Mouse (Mus musculus) mouse trophoblast stem cell (cell line): Measurements from ENCODE around the gene Nectin4.

Experiments used
- in situ Hi-C, 2 experiments: fragments of 300-500 bp; cut with MseI, MboI; formaldehyde crosslinking; loops; 2 replicates in 1 of 2; 3 replicates in 1 of 2; pipeline ENCODE4 v1.15.1; 2025

The Nectin4 gene

DNA sequence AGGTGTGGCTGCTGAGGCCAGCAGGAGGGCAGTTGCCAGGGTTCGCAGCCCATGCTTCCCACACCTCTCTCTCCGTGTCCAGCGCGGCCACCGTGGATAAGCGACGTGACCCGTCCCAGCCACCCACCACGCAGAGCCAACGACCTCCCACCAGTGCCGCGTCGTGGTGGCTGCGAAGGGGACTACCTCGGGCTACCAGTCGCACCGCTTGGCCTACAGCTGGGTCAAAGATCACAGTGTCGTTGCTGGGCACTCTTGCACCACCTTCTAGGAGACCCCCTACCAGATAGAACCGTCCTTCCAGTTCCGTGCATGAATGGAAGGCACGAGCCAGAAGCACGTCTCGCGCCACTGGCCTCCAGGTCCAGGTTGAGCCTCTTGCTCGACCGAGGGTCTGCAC is 9.6 kb upstream of the Nectin4 start:
- in situ Hi-C loops, result loop anchor here in 1 of 2 experiments (10.0 kb wide), 1 partner anchor 115 kb away; no protein-coding TSS in a partner anchor

DNA sequence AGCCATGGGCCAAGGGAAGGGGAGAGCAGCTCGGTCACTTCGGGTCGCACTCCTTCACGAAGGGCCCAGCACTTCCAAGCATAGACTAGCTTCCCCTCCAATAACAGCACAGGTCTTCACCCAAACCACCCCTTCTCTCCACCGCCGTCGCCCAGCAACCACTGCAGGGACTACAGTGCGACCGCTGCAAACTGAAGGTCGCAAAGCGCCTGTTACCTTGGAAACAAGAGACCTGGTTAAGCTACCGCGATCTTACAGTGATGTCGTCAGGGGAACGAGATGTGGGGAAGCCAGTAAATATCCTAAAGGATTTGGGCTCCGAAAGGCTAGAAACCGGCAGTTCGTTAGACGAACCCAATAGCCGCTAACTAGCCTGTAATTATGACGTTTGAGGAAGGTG is 9.2 kb upstream of the Nectin4 start, which contains the start of gene Klhdc9:
Gene Klhdc9 (minus strand): TSS at position 143 of the 400 bp plus-strand sequence.
- in situ Hi-C loops, result loop anchor here in 1 of 2 experiments (10.0 kb wide), 1 partner anchor 114 kb away; no protein-coding TSS in a partner anchor

DNA sequence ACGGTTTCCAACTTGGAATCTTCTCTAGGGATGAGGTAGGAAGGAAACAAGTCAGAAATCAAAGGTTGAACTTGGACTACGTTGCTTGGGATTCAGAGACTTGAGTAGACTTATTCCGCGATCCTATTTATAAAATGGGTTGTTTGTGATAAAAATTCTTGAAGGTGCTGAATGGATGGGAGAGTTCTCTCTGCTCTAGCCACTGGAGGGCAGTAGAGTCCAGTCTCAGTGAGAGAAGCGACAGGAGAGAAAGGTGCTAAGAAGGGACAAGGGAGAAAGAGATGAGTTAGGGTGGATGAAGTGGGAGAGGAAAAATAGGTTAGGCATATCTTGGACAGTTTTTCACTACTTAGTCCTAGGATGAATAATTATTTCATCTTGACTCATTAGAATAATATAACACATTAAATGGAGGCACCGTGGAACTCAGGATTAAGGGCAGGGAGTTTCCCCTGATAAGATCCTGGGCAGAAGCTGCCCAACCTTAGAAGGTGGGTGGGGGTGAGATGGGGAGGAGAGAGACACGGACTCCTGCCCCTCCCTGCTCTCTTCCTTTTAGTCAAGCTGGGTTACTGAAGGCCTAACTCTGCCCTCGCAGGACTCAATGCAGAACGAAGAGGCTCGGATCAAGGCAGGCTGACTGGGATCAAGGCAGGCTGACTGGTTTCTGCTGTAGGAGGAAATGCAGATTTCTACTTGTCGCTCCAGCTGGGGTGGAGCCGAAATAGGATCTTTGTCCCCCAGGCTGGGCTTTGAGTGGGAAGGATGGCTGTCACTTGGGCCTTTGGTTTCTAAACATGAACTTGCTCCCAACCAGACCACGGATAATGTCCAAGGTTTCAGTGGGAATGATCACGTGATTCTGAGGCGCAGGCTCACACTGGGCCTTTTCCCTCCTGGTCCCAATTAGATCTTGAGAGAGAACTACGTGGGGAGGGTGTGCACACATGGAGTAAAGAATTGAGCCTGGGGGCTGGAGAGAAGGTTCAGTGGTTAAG is 8.5 kb upstream of the Nectin4 start:
- in situ Hi-C loops, result loop anchor here in 1 of 2 experiments (10.0 kb wide), 1 partner anchor 113 kb away; no protein-coding TSS in a partner anchor

DNA sequence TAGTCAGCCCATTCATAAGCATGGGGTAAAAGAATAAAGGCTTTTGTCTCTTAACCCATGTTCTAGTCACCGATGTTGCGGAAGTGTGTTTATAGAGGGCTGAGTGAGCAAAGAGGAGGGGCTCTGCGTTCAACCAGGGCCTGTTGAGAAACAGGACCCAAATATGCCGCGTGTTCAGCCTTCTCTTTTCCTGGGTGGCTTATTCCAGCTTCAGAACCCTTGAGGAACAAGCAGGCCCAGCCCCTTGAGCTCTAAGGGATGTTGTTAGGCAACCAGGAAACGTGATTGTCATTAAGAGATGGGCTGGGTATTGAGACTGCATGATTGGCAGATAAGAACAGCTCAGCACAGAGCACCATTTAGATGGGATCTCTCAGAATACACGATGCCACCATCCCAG is 4.0 kb upstream of the Nectin4 start:
- in situ Hi-C loops, result loop anchor here in 1 of 2 experiments (10.0 kb wide), 1 partner anchor 109 kb away; no protein-coding TSS in a partner anchor

DNA sequence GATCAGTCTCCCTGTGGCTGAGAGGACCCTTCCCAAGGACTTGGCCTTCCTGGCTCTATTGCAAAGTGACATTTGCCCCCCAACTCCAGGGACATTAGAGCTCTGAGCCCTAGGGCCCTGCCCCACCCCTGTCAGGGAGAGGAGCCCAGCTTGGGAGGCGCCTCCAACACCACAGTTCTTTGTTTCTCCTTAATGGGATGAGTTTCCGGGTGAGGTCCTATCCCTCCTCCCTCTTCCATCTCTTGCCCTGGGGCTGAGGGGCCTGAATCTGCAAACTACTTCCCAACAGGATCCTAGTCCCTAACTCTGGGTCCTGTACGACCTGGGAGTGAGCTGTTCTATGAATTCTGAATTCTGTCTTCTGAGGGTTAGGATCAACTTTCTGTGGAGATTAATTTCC is 3.0 kb downstream of the Nectin4 start:
- in situ Hi-C loops, result no loop called here

DNA sequence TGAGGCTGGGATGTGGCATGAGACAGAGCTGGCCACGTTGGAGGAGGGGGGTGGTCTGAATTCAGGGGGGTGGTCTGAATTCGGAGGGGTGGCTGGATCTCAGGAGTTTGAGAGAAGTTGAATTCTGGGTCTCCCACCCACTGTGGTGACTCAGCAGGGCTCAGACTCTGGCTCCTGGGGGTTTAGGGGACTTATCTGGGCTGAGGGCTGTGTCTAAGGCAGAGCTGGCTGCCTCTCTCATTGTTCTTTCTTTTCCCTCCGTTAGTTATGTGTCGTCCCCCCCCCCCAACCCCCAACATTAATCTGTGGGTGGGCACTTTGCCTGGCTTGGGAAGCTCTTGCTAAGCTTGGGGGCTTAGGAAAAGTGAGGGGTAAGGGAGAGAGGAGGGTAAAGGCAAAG is 4.0 kb downstream of the Nectin4 start:
- in situ Hi-C loops, result no loop called here

DNA sequence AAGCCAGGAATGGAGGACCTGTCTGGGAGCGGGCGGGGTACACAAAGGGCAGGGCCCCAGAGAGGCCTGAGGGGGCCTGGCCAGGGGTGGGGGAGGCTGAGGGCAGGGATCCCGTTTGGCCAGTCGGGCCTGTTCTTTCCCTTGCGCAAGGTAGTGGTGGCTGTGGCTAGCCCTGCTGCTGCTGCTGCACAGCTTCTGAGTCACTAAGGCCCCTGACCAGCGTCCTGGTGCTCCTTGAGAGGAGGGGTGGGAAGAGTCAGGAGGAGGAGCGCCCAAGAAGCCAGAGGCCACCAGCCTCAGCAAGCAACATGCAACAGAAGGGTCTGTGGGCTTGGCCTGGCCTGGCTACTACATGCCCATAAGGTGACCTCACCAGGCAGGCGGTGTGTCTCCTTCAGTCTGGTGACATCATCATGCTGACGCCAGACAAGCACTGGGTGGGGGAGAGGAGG is 5.8 kb downstream of the Nectin4 start:
- in situ Hi-C loops, result no loop called here

DNA sequence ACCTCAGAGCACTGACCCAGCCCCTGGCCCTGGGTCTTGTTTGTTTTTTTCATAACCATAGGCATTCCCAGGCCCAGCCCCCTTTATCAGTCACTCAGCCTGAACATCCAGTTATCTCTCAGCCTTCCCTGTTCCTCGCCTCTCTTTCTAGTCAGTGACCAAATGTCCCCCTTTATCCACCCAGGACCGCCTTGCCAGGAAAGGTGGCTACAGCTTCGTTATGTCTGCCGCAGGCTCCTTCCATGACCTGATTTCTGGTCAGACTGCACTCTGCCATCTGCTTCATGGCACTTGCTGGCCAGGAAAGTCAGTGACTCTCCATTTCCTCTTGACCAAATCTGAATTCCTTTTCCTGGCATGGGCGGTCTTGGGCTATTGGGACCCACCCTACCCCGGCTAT is 8.4 kb downstream of the Nectin4 start:
- in situ Hi-C loops, result no loop called here

DNA sequence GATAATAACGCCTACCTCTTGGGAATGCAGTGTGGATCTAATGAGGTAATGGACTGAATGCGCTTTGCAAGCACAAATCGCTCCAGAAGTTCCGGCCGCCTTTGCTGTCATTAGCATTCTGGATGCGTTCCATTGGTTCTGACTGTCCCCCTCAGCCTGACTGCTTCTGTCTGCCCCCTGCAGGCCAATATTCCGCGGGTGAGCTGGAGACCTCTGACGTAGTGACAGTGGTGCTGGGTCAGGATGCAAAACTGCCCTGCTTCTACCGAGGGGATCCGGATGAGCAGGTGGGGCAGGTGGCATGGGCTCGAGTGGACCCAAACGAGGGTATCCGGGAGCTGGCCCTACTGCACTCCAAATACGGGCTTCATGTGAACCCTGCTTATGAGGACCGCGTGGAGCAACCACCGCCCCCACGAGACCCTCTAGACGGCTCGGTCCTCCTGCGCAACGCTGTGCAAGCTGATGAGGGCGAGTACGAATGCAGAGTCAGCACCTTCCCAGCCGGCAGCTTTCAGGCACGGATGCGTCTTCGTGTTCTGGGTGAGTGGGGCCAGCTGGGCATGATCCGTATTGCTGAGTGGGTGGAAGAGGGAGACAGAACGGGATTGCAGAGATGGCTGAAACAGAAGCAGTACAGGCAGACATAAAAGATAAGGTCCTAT is 10.2 kb downstream of the Nectin4 start:
- in situ Hi-C loops, result no loop called here

DNA sequence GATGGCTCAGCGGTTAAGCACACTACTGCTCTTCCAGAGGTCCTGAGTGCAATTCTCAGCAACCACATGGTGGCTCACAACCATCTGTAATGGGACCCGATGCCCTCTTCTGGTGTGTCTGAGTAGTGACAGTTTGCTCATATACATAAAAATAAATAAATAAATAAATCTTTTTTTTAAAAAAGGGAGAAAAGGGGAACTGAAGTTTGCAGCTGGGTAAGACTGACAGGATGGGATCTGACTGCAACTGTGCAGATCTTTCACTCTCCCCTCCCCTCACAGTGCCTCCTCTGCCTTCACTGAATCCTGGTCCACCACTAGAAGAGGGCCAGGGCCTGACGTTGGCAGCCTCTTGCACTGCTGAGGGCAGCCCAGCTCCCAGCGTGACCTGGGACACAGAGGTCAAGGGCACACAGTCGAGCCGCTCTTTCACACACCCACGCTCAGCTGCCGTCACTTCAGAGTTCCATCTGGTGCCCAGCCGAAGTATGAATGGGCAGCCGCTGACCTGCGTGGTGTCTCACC is 12.3 kb downstream of the Nectin4 start:
- in situ Hi-C loops, result no loop called here

DNA sequence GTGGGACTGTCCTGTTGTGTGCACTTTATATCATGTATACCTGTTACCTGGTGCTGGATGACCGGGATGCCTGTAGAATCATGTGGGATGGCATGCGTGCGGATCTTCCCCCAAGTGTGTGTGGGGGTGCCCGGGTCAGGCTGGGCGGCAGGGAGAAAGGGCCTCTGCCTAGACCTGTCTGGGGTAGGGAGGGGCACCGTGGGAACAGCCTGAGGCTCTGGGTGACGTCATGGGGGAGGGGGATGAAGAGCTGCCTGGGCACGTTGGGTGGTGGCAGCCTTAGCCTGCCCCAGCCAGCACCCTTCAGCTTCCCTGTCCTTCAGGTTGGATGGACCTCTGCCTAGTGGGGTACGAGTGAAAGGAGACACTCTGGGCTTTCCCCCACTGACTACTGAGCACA is 14.5 kb downstream of the Nectin4 start:
- in situ Hi-C loops, result no loop called here

DNA sequence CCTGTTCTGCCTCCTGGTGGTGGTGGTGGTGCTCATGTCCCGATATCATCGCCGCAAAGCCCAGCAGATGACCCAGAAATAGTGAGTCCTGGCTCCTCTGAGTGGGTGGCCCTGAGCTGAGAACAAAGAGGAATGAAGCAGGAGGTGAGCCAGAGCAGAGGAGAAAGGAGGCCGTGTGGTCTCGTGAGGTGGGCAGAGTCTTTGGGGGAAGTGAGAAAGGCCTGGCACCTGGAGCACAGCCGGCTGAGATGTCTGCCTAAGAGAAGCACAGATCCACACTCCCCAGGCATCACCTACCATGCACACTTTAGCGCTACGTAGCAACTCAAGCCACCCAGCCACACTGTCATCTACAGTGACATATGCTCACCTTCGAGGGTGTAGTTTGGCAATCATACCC is 15.3 kb downstream of the Nectin4 start:
- in situ Hi-C loops, result no loop called here

DNA sequence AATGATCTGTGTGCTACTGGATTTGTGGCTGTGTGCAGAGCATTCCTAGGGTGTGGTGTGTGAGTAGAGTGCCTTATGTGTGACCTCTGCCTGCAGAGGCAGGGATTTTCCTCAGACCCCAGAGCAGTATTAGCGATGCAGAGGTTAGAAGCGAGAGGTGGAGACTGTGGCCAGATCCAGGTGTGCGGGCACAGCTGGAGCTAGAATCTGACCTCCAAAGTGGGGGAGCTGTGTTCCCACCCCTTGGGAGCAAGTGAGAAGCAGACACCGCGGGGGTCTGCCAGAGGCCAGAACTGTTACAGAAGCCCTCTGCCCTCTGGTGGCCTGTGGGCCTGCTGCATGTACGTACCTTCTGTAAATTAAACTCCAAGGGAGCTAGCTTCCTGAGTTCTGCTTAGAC is 17.2 kb downstream of the Nectin4 start:
- in situ Hi-C loops, result no loop called here

DNA sequence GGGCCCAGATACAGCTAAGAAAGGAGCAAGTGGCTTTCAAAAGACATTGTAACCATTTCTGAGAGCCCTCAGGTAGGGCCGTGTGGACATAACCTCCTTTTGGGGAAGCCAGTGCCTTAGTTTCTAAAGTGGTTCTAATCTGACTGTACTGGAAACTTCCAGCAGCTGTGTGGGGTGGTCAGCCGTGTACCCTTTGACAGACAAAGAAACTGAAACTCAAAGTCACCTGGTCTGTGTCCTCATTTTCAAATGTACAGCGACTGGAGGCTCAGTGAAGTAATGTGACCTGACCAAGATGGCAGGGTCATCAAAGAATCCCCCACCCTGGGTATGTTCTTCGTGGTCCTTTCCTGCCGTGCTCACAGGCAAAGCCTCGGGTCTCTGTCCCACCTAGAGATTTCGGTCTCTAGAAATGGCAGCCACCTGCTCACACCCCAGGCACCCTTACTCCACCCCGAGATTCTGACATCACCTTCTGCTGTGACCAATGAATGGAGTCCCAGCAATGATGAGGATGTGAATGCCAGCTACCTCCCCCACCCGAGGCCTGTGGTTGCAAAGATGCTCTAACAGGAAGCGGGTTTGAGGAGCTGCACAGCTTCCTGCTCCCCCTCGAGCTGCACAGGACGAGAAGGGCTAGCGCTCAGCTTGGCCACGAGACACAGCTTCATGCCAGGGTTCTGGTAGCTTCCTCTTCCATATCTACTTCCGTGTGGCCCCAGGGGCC is 18.6 kb downstream of the Nectin4 start, which contains the start of gene Arhgap30:
Gene Arhgap30 (plus strand): TSS at position 579 of the 727 bp plus-strand sequence.
- in situ Hi-C loops, result no loop called here

DNA sequence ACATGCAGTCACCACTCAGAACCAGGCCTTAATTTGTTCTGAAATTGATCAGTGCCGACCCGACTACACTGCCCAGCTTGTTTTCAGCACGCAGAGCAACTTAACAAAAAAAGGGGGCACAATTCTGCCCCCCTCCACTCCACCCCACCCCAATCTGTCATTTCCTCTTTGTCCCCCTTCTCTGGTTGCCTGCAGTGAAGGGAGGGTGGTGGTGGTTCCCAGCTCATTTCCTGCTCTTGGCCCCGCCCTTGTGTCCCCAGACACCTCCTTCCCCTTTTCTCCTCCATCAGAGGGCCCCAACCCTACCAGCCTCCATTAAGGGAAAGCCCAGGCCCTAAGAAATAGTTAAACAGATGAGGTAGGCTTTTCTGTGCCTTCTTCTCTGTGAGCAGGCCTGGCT is 20.2 kb downstream of the Nectin4 start:
- in situ Hi-C loops, result no loop called here

DNA sequence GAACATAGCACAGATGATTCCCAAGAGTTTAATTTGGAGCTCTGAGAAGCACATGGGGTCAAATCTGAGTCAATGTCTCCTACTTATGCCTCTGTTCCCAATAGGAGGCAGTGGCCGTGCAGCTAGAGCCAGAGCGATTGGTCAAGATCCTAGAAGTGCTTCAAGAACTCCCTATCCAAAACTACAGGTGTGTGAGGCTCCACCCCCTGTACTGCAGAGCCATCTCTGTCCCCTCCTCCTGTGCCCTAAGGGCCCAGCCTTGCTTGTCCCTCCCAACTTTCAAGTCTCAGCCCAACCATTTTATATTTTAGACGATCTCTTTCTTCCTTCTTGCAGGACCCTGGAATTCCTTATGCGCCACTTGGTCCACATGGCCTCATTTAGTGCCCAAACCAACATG is 31.9 kb downstream of the Nectin4 start:
- in situ Hi-C loops, result no loop called here

DNA sequence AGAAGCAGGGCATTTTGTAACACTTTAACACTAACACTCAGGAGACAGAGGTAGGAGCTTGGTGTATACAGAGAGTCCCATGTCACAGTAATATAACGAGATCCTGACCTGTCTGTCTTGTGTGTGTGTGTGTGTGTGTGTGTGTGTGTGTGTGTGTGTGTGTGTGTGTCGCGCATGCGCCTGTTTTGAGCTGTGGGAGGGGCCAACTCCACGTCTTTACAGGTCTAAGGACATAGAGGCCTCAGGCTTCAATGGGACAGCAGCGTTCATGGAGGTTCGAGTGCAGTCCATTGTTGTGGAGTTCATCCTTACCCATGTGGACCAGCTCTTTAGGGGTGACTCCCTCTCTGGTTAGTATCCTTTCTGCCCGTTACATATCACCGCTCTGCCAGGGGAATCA is 33.1 kb downstream of the Nectin4 start:
- in situ Hi-C loops, result no loop called here

DNA sequence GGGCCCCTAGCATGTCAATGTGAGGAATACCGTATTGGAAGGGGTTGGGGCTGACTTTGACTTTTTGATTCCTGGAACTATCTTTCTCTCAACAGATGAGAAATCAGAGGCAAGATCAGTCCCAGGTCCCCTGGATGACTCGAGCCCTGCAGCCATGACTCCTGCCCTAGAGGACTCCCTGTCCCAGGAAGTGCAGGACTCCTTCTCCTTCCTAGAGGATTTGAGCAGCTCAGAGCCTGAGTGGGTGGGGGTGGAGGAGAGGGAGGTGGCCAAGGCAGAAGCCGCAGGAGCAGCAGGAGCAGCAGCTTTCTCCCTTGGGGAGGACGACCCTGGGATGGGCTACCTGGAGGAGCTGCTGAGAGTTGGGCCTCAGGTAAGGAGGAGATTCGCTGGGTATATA is 37.4 kb downstream of the Nectin4 start:
- in situ Hi-C loops, result no loop called here

DNA sequence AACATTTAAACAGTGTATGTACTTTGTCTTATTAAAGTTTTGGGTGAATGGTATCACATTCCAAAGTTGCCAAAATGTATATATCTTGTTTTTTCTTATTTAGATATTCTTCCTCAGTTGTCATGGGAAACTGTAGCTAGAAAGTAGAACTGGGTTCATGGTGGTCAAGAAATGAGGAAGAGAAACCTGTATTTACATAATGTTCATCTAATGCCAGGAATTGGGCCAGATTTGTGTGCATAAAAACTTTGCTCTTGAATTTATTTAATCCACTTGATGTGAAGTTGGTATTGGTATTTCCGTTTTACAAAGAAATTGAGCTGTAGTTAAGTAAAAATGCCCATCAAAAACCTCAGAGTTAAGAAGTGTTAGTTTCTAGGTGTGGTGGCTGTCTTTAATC is 40.3 kb downstream of the Nectin4 start:
- in situ Hi-C loops, result no loop called here

DNA sequence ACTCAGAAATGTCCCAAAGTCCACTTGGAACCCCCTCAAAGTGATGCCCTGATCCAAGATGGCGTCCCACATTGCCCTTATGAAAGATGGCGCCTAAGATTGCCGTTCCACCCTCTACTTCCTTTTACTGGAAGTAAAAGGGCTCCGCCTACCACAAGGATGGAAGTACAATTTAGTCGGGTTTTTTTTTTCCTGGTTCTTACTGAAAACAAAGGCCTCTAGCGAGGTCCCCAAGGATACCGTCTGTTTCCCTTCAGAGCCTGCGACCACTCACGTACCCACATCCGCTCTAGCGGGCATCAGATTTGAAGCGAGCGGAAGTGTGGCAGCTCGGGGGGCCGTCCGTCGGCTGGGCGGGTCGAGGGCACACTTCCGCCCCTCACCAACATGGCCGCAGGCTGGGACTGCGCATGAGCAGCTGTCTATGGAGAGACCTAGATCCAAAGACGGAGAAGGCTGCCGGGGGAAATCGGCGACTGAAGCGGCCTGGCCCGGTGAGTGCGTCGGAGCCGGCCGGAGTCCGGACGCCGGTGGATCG is 41.1 kb downstream of the Nectin4 start, which contains the start of gene Usf1:
Gene Usf1 (plus strand): TSS at position 367 of the 538 bp plus-strand sequence.
- in situ Hi-C loops, result no loop called here

DNA sequence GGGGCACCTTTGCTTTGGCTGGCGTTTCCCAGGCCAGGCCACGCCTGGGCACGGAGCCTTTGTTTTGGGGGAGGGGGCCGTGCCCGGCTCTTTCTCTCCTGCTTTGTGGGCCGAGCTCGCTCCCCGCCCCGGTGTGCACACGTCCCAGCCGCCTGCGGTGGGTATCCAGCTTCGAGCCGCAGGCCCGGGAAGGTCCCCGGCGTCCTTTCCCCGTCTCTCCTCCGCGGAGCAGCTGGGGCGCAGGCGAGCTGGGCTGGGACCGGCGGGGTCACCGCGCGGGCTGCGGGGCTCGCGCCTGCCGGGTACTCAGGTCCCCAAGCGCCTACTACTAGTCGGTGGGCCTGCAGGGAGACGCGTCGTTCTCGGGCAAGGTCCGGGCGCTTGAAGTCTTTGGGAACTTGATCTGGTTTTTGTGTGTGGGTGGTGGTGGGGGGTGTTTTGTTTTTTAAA is 41.6 kb downstream of the Nectin4 start:
- in situ Hi-C loops, result no loop called here
